Mouse (Mus musculus): ENCODE measurements around the gene Slc7a7.
A peak's percentile ranks its signal among the peaks of the same experiment; 100 is the strongest.
"Not testable (repeated sequence)": the region's sequence is repeated elsewhere in the genome, so short reads cannot be mapped to it uniquely, and the experiment has no call there.

Gene Slc7a7

DNA sequence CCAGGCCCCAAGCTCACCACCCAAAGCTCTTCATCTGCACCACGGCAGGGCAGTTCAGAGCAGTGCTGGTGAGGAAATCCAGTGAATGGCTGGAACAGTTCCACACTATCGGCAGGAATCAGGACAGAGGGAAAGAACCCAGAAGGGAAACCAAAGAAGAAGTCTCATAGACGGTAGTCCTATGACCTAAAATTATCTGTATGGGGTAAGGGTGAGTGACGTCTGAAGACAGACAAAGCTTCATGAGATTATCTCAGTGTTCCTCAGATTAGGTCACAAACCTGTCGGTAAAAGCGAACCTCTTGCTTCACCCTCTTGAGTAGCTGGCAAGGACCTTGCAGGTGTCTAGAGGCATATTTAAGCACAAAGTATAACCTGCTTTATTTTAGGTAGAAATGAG lies 40.4 kb downstream of the Slc7a7 start:
- DNase-seq (ENCODE audit: low spot score), result peak; percentile 70

DNA sequence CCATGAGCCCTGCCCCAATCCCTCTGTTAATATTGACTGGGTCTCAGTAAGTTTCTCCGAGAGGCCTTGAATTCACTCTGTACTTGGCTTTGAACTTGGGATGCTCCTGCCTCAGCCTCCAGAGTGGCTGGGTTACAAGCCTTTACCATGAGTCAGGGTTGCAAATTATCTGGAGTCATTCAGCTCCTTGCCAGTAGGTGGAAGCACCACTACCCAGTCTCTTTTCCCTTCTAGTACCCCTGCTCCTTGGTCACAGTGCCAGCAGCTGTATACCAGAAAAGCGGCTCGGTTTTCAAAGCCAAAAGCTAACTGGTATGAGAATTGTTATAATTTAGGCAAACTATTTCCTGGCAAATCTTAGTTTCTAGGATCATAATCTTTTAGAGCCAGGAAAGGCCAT lies 41.7 kb downstream of the Slc7a7 start:
- DNase-seq (ENCODE audit: low spot score), result peak; percentile 77

DNA sequence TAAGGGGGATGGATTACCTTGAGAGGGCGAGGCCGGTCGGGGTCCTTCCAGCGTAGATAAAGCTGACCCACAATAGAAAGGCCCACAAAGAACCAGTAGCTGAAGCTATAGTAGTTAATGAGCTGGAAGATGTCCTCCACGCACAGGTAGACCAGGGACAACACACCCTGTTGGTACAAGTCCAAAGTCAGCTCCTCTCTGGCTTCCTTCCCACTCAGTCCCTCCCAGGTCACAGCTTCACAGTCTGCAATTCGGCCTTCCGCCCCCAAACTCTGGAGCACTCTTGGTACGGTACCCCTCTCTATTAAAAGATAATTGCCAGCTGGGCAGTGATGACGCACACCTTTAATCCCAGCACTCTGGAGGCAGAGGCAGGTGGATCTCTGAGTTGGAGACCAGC lies 44.7 kb downstream of the Slc7a7 start:
- no peak for DNase-seq (ENCODE audit: low spot score)

DNA sequence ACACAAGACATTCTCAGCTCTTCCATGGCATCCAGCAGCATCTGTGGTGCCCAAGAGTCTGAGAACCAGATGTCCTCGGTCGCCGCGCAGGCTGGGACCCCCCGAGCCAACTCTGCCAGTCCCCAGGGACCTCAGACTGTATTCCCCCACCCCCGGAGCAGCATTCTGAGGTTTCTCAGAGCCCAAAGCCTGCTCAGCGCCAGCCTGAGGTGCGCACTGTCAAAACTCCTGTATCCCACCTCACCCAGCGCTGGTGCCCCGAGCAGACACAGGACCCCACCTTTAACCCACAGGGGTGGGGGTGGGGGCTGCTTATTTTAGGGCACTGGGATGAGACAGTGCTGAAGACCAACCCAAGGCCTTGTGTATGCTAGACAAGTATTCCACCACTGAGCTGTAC lies 46.1 kb downstream of the Slc7a7 start:
- DNase-seq (ENCODE audit: low spot score), result no peak

DNA sequence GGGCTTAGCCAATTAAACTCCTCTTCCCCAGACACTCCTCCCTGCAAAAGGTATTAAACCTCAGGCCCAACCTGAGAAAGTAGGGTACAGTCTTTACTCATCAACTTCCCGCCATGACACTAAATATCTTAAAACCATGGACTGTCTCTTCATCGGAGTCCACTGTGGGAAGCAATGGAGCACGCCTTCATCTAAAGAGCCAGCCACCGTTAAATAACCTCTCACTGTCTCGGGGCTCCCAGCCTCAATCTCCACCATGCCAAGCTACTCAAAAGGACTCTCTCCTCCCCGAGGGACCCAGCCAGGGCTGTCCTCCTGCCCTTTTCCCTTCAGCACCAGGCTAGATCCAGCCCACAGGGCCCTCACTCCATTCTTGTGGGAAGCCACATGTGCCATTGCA lies 47.0 kb downstream of the Slc7a7 start:
- DNase-seq (ENCODE audit: low spot score), result no peak

DNA sequence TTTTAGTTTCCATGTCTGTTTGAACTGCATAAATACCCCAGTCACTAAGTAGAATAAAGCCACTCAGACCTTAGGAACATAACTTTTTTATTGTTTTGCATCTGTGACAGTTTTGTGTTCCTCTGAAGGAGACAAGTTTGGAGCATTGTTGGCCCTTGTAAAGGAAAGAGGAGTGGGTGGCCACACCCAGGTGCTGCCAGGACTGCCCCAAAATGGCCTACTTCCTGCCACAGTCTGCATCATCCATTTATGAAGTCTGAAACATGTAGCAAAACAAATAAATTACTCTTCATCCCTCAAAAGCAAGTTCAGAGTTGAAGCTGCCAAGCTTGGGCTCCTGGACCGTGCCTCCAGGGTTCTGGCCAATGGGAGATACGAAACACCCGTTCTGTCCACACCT lies 48.2 kb downstream of the Slc7a7 start:
- DNase-seq (ENCODE audit: low spot score), result no peak

DNA sequence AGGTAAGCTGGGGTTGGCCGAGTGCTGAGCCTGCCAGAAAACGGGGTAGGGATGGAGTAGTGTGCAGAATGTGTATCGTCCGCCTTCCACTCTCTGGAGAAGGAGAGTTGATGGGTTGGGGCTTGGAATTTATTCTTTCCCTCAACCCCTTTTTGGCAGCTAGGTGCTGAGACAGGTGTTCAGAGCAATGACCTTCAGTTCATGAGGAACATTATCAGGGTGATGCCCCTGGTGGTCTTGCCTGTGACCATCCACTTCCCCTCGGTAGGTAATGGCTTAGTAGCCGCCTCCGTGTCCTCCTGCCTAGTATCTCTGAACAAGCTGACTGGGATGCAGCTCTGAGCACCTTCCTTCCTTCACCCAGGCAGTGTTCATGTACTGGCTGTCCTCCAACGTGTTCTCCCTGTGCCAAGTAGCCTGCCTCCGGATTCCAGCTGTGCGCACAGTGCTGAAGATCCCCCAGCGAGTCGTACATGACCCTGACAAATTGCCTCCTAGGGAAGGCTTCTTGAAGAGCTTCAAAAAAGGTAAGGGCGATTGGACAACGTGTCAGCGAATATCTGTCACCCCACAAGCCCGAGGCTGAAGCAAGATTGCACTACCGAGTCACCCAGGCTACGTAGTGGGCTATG lies 50.0 kb downstream of the Slc7a7 start:
- no peak for DNase-seq (ENCODE audit: low spot score)

DNA sequence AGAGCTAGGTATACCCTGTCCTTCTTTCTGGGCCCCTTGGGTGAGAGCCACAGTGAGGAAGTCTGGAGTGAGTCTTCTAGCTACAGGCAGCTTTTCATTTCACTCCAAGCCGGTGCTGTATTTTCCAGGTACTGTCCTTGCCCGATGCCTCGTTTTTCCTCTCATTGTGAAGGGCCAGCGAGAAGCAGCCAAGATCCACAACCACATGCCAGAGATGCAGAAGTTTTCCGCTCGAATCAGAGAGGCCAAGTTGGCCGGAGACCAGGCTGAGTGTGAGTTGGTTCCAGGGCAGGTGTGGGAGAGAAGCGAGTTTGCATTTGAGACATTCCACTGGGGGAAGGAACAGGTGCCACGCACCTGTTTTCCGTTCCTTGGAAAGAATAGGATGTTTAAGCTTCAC lies 51.0 kb downstream of the Slc7a7 start:
- DNase-seq (ENCODE audit: low spot score), result no peak

DNA sequence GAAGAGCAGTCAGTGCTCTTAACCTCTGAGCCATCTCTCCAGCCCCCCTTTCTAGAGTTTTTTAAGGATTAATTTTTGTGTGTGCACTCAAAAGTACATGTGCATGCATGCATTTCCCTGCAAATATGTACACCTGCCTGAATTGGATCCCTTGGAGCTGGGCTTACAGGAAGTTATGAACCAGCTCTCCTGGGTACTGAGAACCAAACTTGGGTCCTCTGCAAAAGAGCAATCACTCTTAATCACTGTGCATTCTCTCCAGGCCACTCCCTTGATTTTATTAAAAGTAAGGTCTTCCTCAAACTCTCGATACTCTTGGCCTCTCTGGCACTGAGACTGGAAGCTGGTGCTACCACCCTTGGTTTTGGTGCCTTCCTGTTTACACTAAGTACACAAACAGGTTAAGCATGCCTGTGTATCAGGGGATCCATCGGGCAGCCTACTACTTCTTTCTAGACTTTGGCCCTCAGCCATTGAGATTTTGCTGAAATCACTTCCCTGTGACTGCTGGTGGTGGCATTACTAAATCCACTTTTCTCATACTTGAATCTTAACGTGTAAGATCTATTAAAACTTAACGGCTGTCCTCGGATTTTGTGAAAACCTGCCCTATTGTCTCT lies 52.4 kb downstream of the Slc7a7 start:
- no peak for DNase-seq (ENCODE audit: low spot score)

DNA sequence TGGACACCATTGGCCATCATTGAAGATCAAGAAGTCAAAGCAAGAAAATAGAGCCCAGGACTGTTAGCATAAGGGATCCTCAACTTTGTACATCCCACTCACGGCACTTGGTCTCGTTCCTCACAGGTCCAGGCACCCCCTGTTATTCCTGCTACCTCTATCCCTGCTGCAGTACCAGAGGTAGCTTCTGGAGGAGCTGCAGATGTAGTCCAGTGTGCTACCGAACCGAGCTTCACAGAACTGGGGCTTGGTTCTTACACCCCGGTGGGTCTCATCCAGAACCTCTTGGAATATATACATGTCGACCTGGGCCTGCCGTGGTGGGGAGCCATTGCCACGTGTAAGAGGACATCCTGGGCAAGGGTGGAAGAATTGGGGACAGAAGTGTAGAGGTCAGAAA lies 54.4 kb downstream of the Slc7a7 start:
- no peak for DNase-seq (ENCODE audit: low spot score)

DNA sequence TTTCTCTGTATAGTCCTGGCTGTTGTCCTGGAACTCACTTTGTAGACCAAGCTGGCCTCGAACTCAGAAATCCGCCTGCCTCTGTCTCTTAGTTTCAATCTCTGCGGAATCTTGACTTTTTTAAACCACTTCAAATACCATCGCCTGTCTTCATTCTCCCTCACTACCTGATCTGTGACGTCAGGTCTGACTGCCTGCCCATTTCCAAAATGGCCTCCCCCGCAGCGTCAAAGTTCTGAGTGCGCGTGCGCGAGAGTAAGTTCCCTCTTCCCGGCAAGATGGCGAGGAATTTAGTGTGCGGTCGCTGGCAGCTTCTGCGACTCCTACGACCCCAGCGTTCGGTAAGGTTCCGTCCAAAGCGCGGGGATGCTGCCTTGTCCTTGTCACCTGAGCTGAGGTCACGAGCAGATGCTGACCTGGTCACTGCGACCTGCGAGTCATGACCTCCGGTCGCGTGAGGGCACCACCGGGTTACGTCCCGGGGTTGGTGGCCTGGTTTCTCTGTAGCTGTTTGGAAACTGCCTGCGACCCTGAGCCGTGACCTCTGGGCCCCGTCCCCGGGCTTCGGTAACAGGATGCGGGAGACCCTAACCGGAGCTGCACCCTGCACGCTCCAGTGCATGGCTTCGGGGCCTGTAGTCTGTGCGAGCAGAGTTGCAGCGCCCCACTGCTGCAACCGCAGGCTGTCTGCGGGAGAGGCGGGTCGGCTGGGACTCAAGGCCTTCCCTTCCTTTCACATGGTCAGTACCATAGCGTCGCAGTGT lies 56.8 kb downstream of the Slc7a7 start, which contains the start of gene Oxa1l:
Gene Oxa1l, plus strand, starts transcription at position 258 of the 764 bp plus-strand sequence.
- DNase-seq (ENCODE audit: low spot score), result peak; percentile 96

DNA sequence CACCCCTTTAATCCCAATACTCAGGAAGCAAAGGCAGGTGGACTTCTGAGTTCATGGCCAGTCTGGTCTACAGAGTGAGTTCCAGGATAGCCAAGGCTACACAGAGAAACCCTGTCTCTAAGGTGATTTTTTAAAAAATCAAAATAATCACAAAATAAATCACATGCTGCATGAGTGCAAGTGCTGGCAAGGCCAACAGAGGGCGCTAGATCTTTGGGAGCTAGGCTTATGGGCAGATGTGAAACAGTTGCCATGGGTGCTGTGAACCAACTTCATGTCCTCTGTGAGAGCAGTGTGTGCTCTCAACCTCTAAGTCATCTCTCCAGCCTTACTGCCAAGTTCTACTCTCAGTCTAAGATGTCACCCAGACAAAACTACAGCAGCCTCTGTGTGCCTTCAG lies 63.2 kb downstream of the Slc7a7 start:
- DNase-seq (ENCODE audit: low spot score), result no peak

DNA sequence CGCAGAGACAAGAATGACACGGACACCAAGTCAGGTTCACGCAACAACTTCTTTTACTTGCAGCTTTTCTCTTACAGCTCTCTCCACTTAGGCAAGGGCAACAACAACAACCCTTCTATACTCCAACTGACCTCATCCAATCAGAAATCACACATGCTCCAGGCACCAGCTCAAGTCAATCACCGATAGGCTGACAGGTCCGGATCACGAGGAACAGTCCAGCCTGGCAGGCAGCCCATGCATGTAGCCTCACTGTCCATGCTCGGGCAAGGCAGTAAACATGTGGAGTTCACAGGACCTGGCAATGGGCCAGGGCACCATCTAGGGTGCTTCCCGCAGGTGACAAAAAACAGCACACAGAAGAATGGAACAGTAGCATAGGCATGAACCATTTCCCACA lies 65.3 kb downstream of the Slc7a7 start:
- no peak for DNase-seq (ENCODE audit: low spot score)

DNA sequence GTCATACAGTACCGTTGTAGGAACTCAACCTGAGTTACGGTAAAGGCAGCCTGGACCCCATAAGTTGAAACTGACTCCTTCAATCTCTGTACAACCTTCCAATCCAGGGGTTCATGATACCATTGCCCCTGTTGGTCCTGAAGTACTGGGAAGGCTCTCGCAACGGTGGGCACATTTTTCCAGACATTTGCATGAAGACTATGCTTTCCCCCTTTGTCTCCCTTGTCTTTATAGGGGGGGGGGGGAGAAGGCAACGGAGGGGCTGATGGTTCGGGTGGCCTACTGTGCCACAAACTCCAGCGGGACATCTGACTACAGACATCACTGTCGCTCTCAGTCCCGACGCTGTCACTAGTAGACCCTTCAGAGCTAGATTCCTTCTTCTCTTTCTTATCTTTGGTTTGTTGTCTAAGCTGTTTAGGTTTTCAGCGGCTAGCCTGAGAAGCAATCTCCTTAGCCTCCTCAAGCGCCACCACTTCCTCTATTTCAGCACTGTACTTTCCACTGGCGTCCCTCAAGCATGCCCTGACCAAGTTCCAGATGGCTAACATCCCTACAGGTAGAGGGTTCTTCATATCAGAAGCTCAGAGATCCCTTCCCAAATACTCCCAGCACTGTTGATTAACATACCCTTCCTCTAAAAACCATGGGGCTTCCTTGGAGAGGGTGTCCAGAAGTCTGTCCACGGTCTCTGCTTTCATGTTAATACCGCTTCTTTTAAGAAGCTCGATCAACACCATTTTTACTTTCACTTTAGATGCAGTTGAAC lies 66.6 kb downstream of the Slc7a7 start:
- not testable (repeated sequence) for DNase-seq (ENCODE audit: low spot score)

DNA sequence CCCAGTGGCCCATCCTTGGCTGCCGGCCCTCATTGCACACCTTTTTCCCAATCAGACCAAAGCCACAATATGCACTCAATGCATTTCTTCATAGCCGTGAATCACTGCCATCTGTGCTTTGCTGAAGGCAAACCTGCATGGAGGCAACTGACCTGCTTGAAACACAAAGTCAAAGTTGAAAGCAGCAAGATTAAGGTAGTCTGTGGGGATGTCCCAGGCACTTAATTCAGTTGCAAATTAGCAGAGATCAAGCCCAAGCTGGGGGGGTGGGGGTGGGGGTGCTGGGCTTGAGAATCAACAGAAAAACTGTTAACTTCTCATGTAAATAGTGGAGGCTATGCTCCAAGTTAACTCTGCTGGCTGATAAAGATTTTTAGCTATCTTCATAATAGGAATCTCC lies 75.8 kb downstream of the Slc7a7 start:
- DNase-seq (ENCODE audit: low spot score), result not testable (repeated sequence)

DNA sequence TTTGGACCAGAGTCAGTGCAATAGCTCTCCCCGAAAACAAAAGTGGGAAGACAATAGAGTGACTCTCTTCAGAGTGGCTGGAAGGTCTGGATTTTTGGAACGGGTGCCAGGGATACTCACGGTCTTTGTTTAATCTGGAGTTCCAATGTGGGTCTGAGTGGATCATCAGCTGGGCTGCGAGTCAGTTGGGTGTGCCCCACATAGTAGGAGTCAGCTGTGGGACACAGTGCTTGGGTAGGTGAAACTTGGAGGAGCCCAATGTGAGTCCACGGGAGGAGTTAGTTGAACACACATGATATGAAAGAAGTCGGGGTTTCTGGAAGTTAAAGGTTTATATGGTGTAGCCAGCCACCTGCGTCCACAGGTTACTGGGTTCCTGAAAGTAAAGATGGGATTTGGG lies 76.7 kb downstream of the Slc7a7 start:
- DNase-seq (ENCODE audit: low spot score), result no peak

DNA sequence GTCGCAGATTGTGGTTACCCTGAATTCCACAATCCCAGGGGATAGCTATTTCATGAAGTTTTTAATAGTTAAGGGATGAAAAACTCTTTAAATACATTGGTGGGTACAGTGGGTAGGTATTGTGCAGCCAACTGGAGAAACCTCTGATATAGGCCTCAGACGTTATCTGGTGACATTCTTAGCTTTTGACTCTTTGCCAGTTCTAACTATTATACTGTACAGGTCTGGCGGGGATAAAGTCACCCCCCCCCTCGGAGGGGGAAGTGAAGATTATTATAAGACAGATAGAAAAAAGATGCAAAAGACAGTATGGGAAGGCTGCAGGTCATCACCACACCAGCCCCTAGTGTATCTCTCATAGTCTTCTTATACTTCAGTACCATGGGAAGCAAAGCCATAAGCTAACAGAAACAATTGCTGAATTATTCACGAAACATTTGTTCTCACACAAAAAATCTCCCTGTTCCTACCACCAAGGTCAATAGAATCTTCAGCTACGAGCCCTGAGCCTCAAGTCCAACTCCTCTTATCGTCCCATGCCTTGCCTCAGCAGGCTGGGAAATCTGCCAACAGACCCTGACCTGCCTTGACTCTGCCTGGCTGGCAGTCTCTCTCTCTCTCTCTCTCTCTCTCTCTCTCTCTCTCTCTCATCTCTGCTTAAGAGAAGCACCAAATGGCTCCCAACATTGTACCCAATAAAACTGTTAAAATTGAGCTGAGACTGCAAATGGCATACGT lies 84.0 kb downstream of the Slc7a7 start:
- DNase-seq (ENCODE audit: low spot score), result no peak

DNA sequence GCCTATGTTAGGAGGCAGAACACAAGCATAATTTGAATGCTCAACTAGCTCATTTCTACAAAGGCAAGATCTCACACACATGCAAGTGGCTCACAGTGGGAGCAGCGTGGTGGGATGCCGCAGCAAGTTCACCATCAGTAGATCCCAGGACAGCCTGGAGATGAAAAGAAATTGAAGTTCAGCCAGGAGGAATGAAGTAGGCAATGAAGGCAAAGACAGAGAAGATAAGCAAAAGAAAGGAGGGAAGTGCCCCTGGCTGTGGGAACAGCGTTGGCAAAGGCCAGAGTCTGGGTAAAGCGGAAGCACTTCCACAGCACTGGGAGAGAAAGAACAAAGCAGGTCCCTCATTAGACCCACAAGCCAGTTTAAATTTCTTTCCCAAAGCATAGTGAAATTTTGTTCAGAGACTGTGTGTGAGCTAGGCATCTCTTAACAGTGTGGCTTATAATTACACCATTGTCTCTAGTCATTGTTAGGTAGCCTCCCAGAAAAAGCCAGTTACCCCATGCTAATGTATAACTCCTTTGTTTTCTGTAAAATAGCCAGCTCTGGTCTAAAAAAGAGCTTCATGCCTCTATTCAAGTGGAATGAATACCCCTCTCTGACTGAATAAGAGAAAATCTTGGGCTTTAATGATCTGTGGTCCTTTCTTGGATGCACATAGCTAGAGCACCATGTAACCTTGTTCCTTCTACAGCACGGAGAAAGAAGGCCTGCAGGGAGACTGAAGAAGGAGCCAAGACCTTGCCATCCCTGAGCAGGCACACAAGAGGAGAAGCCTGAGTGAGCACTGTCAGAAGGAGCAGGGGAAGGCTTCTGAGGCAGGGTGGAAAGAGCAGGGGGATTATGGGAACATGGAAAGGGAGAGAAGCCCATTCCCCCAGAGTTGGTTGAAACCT lies 85.2 kb downstream of the Slc7a7 start:
- DNase-seq (ENCODE audit: low spot score), result no peak

DNA sequence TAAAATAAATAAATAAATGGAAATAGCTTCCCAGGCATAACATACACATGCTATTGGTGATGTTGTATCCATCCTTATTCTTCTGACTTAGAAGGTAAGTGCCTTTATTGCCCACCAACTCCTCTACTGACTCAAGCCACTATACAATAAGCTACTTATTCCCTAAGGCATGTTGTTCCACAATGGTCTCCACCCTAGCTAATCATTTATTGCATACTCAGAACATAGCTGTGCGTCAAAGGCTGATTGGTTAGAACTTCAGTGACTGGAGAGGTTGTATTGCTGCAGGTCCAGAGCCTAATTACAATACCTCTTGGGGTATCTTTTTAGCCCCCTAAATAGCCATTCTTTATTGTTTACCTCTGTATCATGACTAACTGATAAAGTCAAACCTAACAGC lies 86.4 kb downstream of the Slc7a7 start:
- no peak for DNase-seq (ENCODE audit: low spot score)

DNA sequence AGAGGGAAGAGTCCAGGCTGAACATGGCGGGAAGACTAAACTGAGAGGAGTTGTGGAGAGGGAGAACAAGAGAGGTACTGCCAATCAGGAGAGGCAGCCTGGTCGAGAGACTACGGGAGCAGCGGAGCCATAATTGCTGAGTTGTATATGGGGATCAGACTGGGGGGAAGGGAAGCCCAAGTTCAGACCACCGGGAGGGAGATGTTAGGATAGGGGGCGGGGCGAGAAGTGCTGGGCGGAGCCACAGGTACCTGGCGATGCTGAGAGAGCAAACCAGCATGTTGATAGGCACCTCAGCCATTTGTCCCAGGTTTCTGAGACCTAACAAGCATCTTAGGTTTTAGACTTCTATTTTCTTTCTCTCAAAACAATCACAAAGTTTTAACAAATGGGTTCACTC lies 88.4 kb downstream of the Slc7a7 start:
- no peak for DNase-seq (ENCODE audit: low spot score)

DNA sequence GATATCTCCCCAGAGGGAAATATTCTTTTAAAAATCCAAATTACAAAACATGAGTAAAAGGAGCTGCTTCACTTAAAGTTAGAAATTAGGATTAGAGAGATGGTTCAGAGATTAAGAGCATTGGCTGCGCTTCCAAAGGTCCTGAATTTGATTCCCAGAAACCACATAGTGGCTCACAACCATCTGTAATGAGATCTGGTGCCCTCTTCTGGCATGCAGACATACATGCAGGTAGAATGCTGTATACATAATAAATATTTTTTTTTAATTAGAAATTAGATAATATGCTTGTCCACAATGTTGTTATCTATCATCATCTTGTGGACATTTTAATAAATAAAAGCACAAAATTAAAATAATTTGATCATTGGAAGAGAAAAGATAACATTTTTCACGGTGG lies 89.0 kb downstream of the Slc7a7 start:
- DNase-seq (ENCODE audit: low spot score), result no peak

All from adipocyte (in vitro differentiated cells).